Mouse (Mus musculus) G1E (cell line): ENCODE measurements around the gene Lrp4.

ENCODE experiments used
- CTCF ChIP-seq: IDR thresholded peaks from 2 replicates; pipeline ENCODE4 v1.5.1; 2012; ENCODE audit warnings: low read depth, low read length, inconsistent platforms, mixed read lengths
- GATA1 ChIP-seq: IDR thresholded peaks from 2 replicates; pipeline ENCODE4 v1.6.1; 2012; ENCODE audit warnings: borderline replicate concordance, low read length, inconsistent platforms, mixed read lengths

DNA sequence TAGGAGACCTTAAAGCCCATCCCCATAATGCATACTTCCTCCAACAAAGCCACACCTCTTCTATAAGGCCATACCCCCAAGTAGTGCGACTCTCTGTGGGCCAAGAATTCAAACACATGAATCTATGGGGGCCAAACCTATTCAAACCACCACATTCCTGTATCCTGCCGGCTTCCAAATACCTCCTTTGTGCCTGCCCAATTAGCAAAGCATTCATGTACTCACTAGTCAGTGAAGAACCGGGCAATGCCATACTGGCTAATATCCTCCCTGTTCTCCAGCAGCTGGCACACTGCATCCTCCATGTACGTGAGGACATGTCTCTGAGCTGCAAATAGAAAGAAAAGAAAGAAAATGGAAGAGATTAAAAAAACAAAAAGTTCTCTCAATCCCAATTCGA, 35.7 kb upstream of the Lrp4 start:
- TF ChIP-seq CTCF (no peak), GATA1 (no peak)
